Mouse (Mus musculus) myocyte (in vitro differentiated cells): Measurements from ENCODE around the gene Gm49337.

Experiments used
- MYOD1 ChIP-seq, 3 experiments: IDR thresholded peaks; one replicate each; pipeline ENCODE4 v1.6.1; 2011; ENCODE audit warnings: control low read depth in 2 of 3, low read depth in 2 of 3, mild to moderate bottlenecking in 2 of 3, moderate library complexity in 1 of 3; ENCODE audit not compliant: insufficient read length in 2 of 3, control insufficient read depth in 1 of 3
- MYOG ChIP-seq, 3 experiments: IDR thresholded peaks; one replicate each; pipeline ENCODE4 v1.6.1; 2011; ENCODE audit warnings: control low read depth in 2 of 3, low read depth in 2 of 3, mild to moderate bottlenecking in 2 of 3; ENCODE audit not compliant: insufficient read length in 2 of 3, control insufficient read depth in 1 of 3, insufficient read depth in 1 of 3
- POLR2A ChIP-seq: IDR thresholded peaks from one replicate; pipeline ENCODE4 v1.6.1; 2011; ENCODE audit warnings: low read depth, mild to moderate bottlenecking, control low read depth, moderate library complexity; ENCODE audit not compliant: insufficient read length
- REST ChIP-seq: IDR thresholded peaks from one replicate; pipeline ENCODE4 v1.6.1; 2011; ENCODE audit warnings: mild to moderate bottlenecking, control low read depth, moderate library complexity; ENCODE audit not compliant: insufficient read depth, insufficient read length
- SRF ChIP-seq: IDR thresholded peaks from one replicate; pipeline ENCODE4 v1.6.1; 2011; ENCODE audit warnings: low read depth; ENCODE audit not compliant: control insufficient read depth, insufficient read length
- TCF12 ChIP-seq: IDR thresholded peaks from one replicate; pipeline ENCODE4 v1.6.1; 2011; ENCODE audit warnings: mild to moderate bottlenecking, control low read depth; ENCODE audit not compliant: poor library complexity, insufficient read depth, severe bottlenecking

GRCm38 (mm10) chr4:116192286-116192835 is 19.2 kb downstream of the Gm49337 start:
- TF ChIP-seq TCF12 (no peak), SRF (no peak), POLR2A (no peak), REST (no peak), MYOG (IDR thresholded peaks at IDR 0.05; ENCODE audit: control insufficient read depth in 1 of 3, insufficient read depth in 1 of 3, insufficient read length in 2 of 3, low read depth in 2 of 3) (no peak), MYOD1 (IDR thresholded peaks at IDR 0.05; ENCODE audit: control insufficient read depth in 1 of 3, insufficient read length in 2 of 3, low read depth in 2 of 3) (no peak)
